Mouse (Mus musculus): ENCODE measurements around the gene Rnf185. TPM values are rescaled to one million over a fixed set of nuclear protein-coding genes. Genes with fewer than 3 reads are reported as not detected.

Rnf185 gene
- polyA plus RNA-seq, 1 experiment from 2014 or later = 46.5 TPM

- peak; percentile 75 for DNase-seq (ENCODE audit: low spot score)
- H3K9me3 ChIP-seq (replicated peaks) = no peaks in the 10 kb centered on the region
- H3K4me3 ChIP-seq = no peak overlapping the region
- no peaks in the 10 kb centered on the region for H3K36me3 ChIP-seq
- H3K27me3 ChIP-seq (ENCODE audit: low read depth, poor library complexity, severe bottlenecking) = no peaks in the 10 kb centered on the region
- no peak overlapping the region for H3K27ac ChIP-seq (replicated peaks)
- 0 out of 2 replicates have a peak, but pooled peaks cover 3% of the 10 kb centered on the region for H3K4me1 ChIP-seq
- 32% methylated on average over 1 of the region's 1 CpGs for WGBS
Observed at GRCm38 (mm10) chr11:3472484-3472883, 20.3 kb upstream of the Rnf185 start.

- H3K9me3 ChIP-seq (replicated peaks) = no peaks in the 10 kb centered on the region
- no peaks in the 10 kb centered on the region for H3K36me3 ChIP-seq
- H3K4me3 ChIP-seq = no peak overlapping the region
- H3K27me3 ChIP-seq (ENCODE audit: low read depth, poor library complexity, severe bottlenecking) = no peaks in the 10 kb centered on the region
- 0 out of 2 replicates have a peak, but pooled peaks cover 3% of the 10 kb centered on the region for H3K4me1 ChIP-seq
- no peak overlapping the region for H3K27ac ChIP-seq (replicated peaks)
- 33% methylated on average over 11 of the region's 11 CpGs for WGBS
- DNase-seq (ENCODE audit: low spot score) = no peak
Observed at GRCm38 (mm10) chr11:3471448-3471850, 19.3 kb upstream of the Rnf185 start.

GRCm38 (mm10) chr11:3462846-3463245, 10.7 kb upstream of the Rnf185 start:
- Histone ChIP-seq H3K27ac (replicated peaks) (no peak overlapping the region), H3K9me3 (replicated peaks) (no peaks in the 10 kb centered on the region), H3K27me3 (ENCODE audit: low read depth, poor library complexity, severe bottlenecking) (no peaks in the 10 kb centered on the region), H3K4me3 (no peak overlapping the region), H3K36me3 (no peaks in the 10 kb centered on the region), H3K4me1 (no peaks in the 10 kb centered on the region)
- no peak for DNase-seq (ENCODE audit: low spot score)
- 81% methylated on average over 1 of the region's 1 CpGs for WGBS

GRCm38 (mm10) chr11:3459105-3459468, 6.9 kb upstream of the Rnf185 start:
- no peaks in the 10 kb centered on the region for H3K9me3 ChIP-seq (replicated peaks)
- no peak for DNase-seq (ENCODE audit: low spot score)
- WGBS = 85% methylated on average over 2 of the region's 2 CpGs
- H3K27me3 ChIP-seq (ENCODE audit: low read depth, poor library complexity, severe bottlenecking) = no peaks in the 10 kb centered on the region
- H3K27ac ChIP-seq (replicated peaks) = no peak overlapping the region
- H3K4me3 ChIP-seq = no peak overlapping the region
- H3K36me3 ChIP-seq = peaks cover 24% of the 10 kb centered on the region
- H3K4me1 ChIP-seq = no peaks in the 10 kb centered on the region

GRCm38 (mm10) chr11:3458428-3459104, 6.4 kb upstream of the Rnf185 start:
- no peak for DNase-seq (ENCODE audit: low spot score)
- 88% methylated on average over 13 of the region's 13 CpGs for WGBS
- Histone ChIP-seq H3K4me1 (peaks cover under 1% of the 10 kb centered on the region; the same call in 1 of the 2 replicates), H3K27me3 (ENCODE audit: low read depth, poor library complexity, severe bottlenecking) (no peaks in the 10 kb centered on the region), H3K9me3 (replicated peaks) (no peaks in the 10 kb centered on the region), H3K4me3 (no peak overlapping the region), H3K27ac (replicated peaks) (no peak overlapping the region), H3K36me3 (peaks cover 25% of the 10 kb centered on the region)

GRCm38 (mm10) chr11:3456354-3456753, 4.2 kb upstream of the Rnf185 start:
- WGBS = 15% methylated on average over 1 of the region's 1 CpGs

GRCm38 (mm10) chr11:3454506-3454905, 2.3 kb upstream of the Rnf185 start:
- Histone ChIP-seq H3K4me1 (peaks cover 25% of the 10 kb centered on the region), H3K9me3 (replicated peaks) (no peaks in the 10 kb centered on the region), H3K27ac (replicated peaks) (no peak overlapping the region), H3K36me3 (peaks cover 25% of the 10 kb centered on the region), H3K27me3 (ENCODE audit: low read depth, poor library complexity, severe bottlenecking) (no peaks in the 10 kb centered on the region), H3K4me3 (no peak overlapping the region)
- DNase-seq (ENCODE audit: low spot score) = no peak
- WGBS = 91% methylated on average over 3 of the region's 3 CpGs

More at GRCm38 (mm10) chr11:3456354-3456753, 4.2 kb upstream of the Rnf185 start:
- no peak overlapping the region for H3K4me3 ChIP-seq
- H3K27me3 ChIP-seq (ENCODE audit: low read depth, poor library complexity, severe bottlenecking) = no peaks in the 10 kb centered on the region
- H3K36me3 ChIP-seq = peaks cover 25% of the 10 kb centered on the region
- H3K27ac ChIP-seq (replicated peaks) = no peak overlapping the region
- H3K4me1 ChIP-seq = peaks cover 14% of the 10 kb centered on the region
- peak; percentile 64 for DNase-seq (ENCODE audit: low spot score)
- no peaks in the 10 kb centered on the region for H3K9me3 ChIP-seq (replicated peaks)

- Histone ChIP-seq H3K4me1 (peaks cover 25% of the 10 kb centered on the region), H3K9me3 (replicated peaks) (no peaks in the 10 kb centered on the region), H3K27me3 (ENCODE audit: low read depth, poor library complexity, severe bottlenecking) (no peaks in the 10 kb centered on the region), H3K27ac (replicated peaks) (no peak overlapping the region), H3K4me3 (peak overlapping the region; percentile 82), H3K36me3 (peaks cover 25% of the 10 kb centered on the region)
- no peak for DNase-seq (ENCODE audit: low spot score)
- WGBS = 80% methylated on average over 6 of the region's 6 CpGs
Observed at GRCm38 (mm10) chr11:3453467-3453866, 1.3 kb upstream of the Rnf185 start.

- peak; percentile 51 for DNase-seq (ENCODE audit: low spot score)
- Histone ChIP-seq H3K27me3 (ENCODE audit: low read depth, poor library complexity, severe bottlenecking) (no peaks in the 10 kb centered on the region), H3K27ac (replicated peaks) (peak overlapping the region; percentile 88), H3K4me1 (peaks cover 25% of the 10 kb centered on the region), H3K4me3 (peak overlapping the region; percentile 82), H3K9me3 (replicated peaks) (no peaks in the 10 kb centered on the region), H3K36me3 (peaks cover 25% of the 10 kb centered on the region)
- under 1% methylated on average over 9 of the region's 9 CpGs for WGBS
Observed at GRCm38 (mm10) chr11:3452769-3453168, 606 bp upstream of the Rnf185 start.

- no peak for DNase-seq (ENCODE audit: low spot score)
- H3K27ac ChIP-seq (replicated peaks) = peak overlapping the region; percentile 88
- H3K27me3 ChIP-seq (ENCODE audit: low read depth, poor library complexity, severe bottlenecking) = no peaks in the 10 kb centered on the region
- H3K9me3 ChIP-seq (replicated peaks) = no peaks in the 10 kb centered on the region
- H3K36me3 ChIP-seq = peaks cover 19% of the 10 kb centered on the region
- H3K4me1 ChIP-seq = peaks cover 25% of the 10 kb centered on the region
- WGBS = 1% methylated on average over 20 of the region's 20 CpGs
- peak overlapping the region; percentile 82 for H3K4me3 ChIP-seq
Observed at GRCm38 (mm10) chr11:3451701-3452163, 431 bp downstream of the Rnf185 start.

- Histone ChIP-seq H3K9me3 (replicated peaks) (no peaks in the 10 kb centered on the region), H3K4me1 (no peaks in the 10 kb centered on the region), H3K27ac (replicated peaks) (no peak overlapping the region), H3K36me3 (no peaks in the 10 kb centered on the region), H3K4me3 (no peak overlapping the region), H3K27me3 (ENCODE audit: low read depth, poor library complexity, severe bottlenecking) (no peaks in the 10 kb centered on the region)
- 89% methylated on average over 8 of the region's 8 CpGs for WGBS
- no peak for DNase-seq (ENCODE audit: low spot score)
Observed at GRCm38 (mm10) chr11:3444875-3445274, 7.3 kb downstream of the Rnf185 start.

GRCm38 (mm10) chr11:3443091-3443490, 9.1 kb downstream of the Rnf185 start:
- WGBS = 97% methylated on average over 2 of the region's 2 CpGs
- Histone ChIP-seq H3K4me3 (no peak overlapping the region), H3K4me1 (no peaks in the 10 kb centered on the region), H3K27me3 (ENCODE audit: low read depth, poor library complexity, severe bottlenecking) (no peaks in the 10 kb centered on the region), H3K9me3 (replicated peaks) (no peaks in the 10 kb centered on the region), H3K36me3 (no peaks in the 10 kb centered on the region), H3K27ac (replicated peaks) (no peak overlapping the region)
- no peak for DNase-seq (ENCODE audit: low spot score)

GRCm38 (mm10) chr11:3442677-3443076, 9.5 kb downstream of the Rnf185 start:
- no peak overlapping the region for H3K4me3 ChIP-seq
- no peaks in the 10 kb centered on the region for H3K9me3 ChIP-seq (replicated peaks)
- no peak overlapping the region for H3K27ac ChIP-seq (replicated peaks)
- no peaks in the 10 kb centered on the region for H3K36me3 ChIP-seq
- no peaks in the 10 kb centered on the region for H3K4me1 ChIP-seq
- no peaks in the 10 kb centered on the region for H3K27me3 ChIP-seq (ENCODE audit: low read depth, poor library complexity, severe bottlenecking)
- WGBS = 87% methylated on average over 4 of the region's 4 CpGs
- DNase-seq (ENCODE audit: low spot score) = no peak

Data from midbrain, embryonic 10.5 days (tissue).